Mouse (Mus musculus): ENCODE data around the gene Cebpe. TPM values are rescaled to one million over a fixed set of nuclear protein-coding genes. Genes with fewer than 3 reads are reported as not detected.

Cebpe gene
- total and polyA plus RNA-seq, 2 experiments from 2014 or later = not detected

- 78% methylated on average over 10 of the region's 10 CpGs for WGBS
- H3K36me3 ChIP-seq (replicated peaks; ENCODE audit: control insufficient read depth, insufficient read depth, low read length) = no peaks in the 10 kb centered on the region
- no peak overlapping the region for H3K4me2 ChIP-seq (ENCODE audit: low read depth, low read length)
- no peak overlapping the region for H3K4me3 ChIP-seq (ENCODE audit: low read depth, low read length)
- DNase-seq (ENCODE audit: low spot score) (no peak), ATAC-seq (ENCODE audit: insufficient read depth, low read depth) (no peak)
- H3K9ac ChIP-seq (replicated peaks; ENCODE audit: low read depth, low read length) = no peak overlapping the region
- no peaks in the 10 kb centered on the region for H3K4me1 ChIP-seq (ENCODE audit: control insufficient read depth, insufficient read depth)
- no peaks in the 10 kb centered on the region for H3K27me3 ChIP-seq (ENCODE audit: control insufficient read depth, insufficient read depth, low read length)
- H3K9me3 ChIP-seq (replicated peaks; ENCODE audit: control insufficient read depth, low read length) = no peaks in the 10 kb centered on the region
- no peak for TF ChIP-seq CTCF (IDR thresholded peaks at IDR 0.05; ENCODE audit: low read depth)
- H3K27ac ChIP-seq (ENCODE audit: low read depth) = no peak overlapping the region
These were observed 9.7 kb upstream of the Cebpe start for GRCm38 (mm10) chr14:54721711-54722110.

- TF ChIP-seq EP300 (IDR thresholded peaks at IDR 0.05; ENCODE audit: low read depth) = no peak
- no peak for TF ChIP-seq CTCF (IDR thresholded peaks at IDR 0.05; ENCODE audit: low read depth)
- WGBS = 83% methylated on average over 7 of the region's 7 CpGs
- ATAC-seq (ENCODE audit: insufficient read depth, low read depth) = no peak
- Histone ChIP-seq H3K4me1 (ENCODE audit: control insufficient read depth, insufficient read depth) (no peaks in the 10 kb centered on the region), H3K4me3 (ENCODE audit: low read depth, low read length) (no peak overlapping the region), H3K27ac (ENCODE audit: low read depth) (no peak overlapping the region), H3K9ac (replicated peaks; ENCODE audit: low read depth, low read length) (no peak overlapping the region), H3K9me3 (replicated peaks; ENCODE audit: control insufficient read depth, low read length) (no peaks in the 10 kb centered on the region), H3K27me3 (ENCODE audit: control insufficient read depth, insufficient read depth, low read length) (no peaks in the 10 kb centered on the region), H3K4me2 (ENCODE audit: low read depth, low read length) (no peak overlapping the region), H3K36me3 (replicated peaks; ENCODE audit: control insufficient read depth, insufficient read depth, low read length) (no peaks in the 10 kb centered on the region)
- DNase-seq (ENCODE audit: low spot score) = no peak
These were observed 8.8 kb upstream of the Cebpe start for GRCm38 (mm10) chr14:54720654-54721350.

DNA sequence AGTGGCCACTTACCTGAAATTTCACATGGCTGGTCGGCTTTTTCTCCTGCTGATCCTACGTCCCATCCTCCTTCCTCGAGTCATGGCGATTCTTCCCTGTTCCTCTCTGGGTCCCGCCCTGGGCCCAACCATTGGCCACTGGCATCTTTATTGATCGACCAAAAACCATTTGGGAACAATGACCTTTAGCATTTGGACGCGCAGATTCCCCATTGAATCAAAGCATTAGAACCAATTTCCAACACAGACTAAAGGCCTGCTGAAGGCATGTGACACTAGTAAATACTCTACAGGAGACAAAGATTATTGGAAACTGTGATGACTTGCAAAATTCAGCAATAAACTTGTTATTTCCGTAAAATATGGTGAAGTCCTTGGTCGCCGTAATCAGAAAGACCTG is 8.1 kb upstream of the Cebpe start:
- ATAC-seq (ENCODE audit: insufficient read depth, low read depth) = no peak
- TF ChIP-seq CTCF (IDR thresholded peaks at IDR 0.05; ENCODE audit: low read depth) (no peak), EP300 (IDR thresholded peaks at IDR 0.05; ENCODE audit: low read depth) (no peak)
- H3K27ac ChIP-seq (ENCODE audit: low read depth) = no peak overlapping the region
- no peak overlapping the region for H3K4me3 ChIP-seq (ENCODE audit: low read depth, low read length)
- no peaks in the 10 kb centered on the region for H3K9me3 ChIP-seq (replicated peaks; ENCODE audit: control insufficient read depth, low read length)
- H3K36me3 ChIP-seq (replicated peaks; ENCODE audit: control insufficient read depth, insufficient read depth, low read length) = no peaks in the 10 kb centered on the region
- 0 out of 2 replicates have a peak, but pooled peaks cover 3% of the 10 kb centered on the region for H3K27me3 ChIP-seq (ENCODE audit: control insufficient read depth, insufficient read depth, low read length)
- H3K4me2 ChIP-seq (ENCODE audit: low read depth, low read length) = no peak overlapping the region
- H3K9ac ChIP-seq (replicated peaks; ENCODE audit: low read depth, low read length) = no peak overlapping the region
- DNase-seq (ENCODE audit: low spot score) = no peak
- H3K4me1 ChIP-seq (ENCODE audit: control insufficient read depth, insufficient read depth) = no peaks in the 10 kb centered on the region
- WGBS = 88% methylated on average over 11 of the region's 11 CpGs

GRCm38 (mm10) chr14:54715402-54715801 is 3.4 kb upstream of the Cebpe start:
- H3K27ac ChIP-seq (ENCODE audit: low read depth) = no peak overlapping the region
- DNase-seq (ENCODE audit: low spot score) (no peak), ATAC-seq (ENCODE audit: insufficient read depth, low read depth) (no peak)
- H3K9ac ChIP-seq (replicated peaks; ENCODE audit: low read depth, low read length) = no peak overlapping the region
- no peak overlapping the region for H3K4me3 ChIP-seq (ENCODE audit: low read depth, low read length)
- 0 out of 2 replicates have a peak, but pooled peaks cover 3% of the 10 kb centered on the region for H3K27me3 ChIP-seq (ENCODE audit: control insufficient read depth, insufficient read depth, low read length)
- H3K9me3 ChIP-seq (replicated peaks; ENCODE audit: control insufficient read depth, low read length) = no peaks in the 10 kb centered on the region
- H3K36me3 ChIP-seq (replicated peaks; ENCODE audit: control insufficient read depth, insufficient read depth, low read length) = no peaks in the 10 kb centered on the region
- TF ChIP-seq EP300 (IDR thresholded peaks at IDR 0.05; ENCODE audit: low read depth) = no peak
- TF ChIP-seq CTCF (IDR thresholded peaks at IDR 0.05; ENCODE audit: low read depth) = no peak
- WGBS = 59% methylated on average over 1 of the region's 1 CpGs
- H3K4me1 ChIP-seq (ENCODE audit: control insufficient read depth, insufficient read depth) = no peaks in the 10 kb centered on the region
- H3K4me2 ChIP-seq (ENCODE audit: low read depth, low read length) = no peak overlapping the region

- no peaks in the 10 kb centered on the region for H3K9me3 ChIP-seq (replicated peaks; ENCODE audit: control insufficient read depth, low read length)
- peak overlapping the region; percentile 69 for H3K4me2 ChIP-seq (ENCODE audit: low read depth, low read length)
- no peak overlapping the region for H3K27ac ChIP-seq (ENCODE audit: low read depth)
- DNase-seq (ENCODE audit: low spot score) = no peak
- H3K9ac ChIP-seq (replicated peaks; ENCODE audit: low read depth, low read length) = no peak overlapping the region
- no peak for TF ChIP-seq EP300 (IDR thresholded peaks at IDR 0.05; ENCODE audit: low read depth)
- no peak for TF ChIP-seq CTCF (IDR thresholded peaks at IDR 0.05; ENCODE audit: low read depth)
- H3K36me3 ChIP-seq (replicated peaks; ENCODE audit: control insufficient read depth, insufficient read depth, low read length) = no peaks in the 10 kb centered on the region
- no peaks in the 10 kb centered on the region for H3K4me1 ChIP-seq (ENCODE audit: control insufficient read depth, insufficient read depth)
- H3K4me3 ChIP-seq (ENCODE audit: low read depth, low read length) = peak overlapping the region; percentile 38
- H3K27me3 ChIP-seq (ENCODE audit: control insufficient read depth, insufficient read depth, low read length) = 0 out of 2 replicates have a peak, but pooled peaks cover 3% of the 10 kb centered on the region
- no peak for ATAC-seq (ENCODE audit: insufficient read depth, low read depth)
- 1% methylated on average over 15 of the region's 15 CpGs for WGBS
These were observed 2.7 kb upstream of the Cebpe start for GRCm38 (mm10) chr14:54714617-54715081.

- Histone ChIP-seq H3K4me3 (ENCODE audit: low read depth, low read length) (peak overlapping the region; percentile 38), H3K4me2 (ENCODE audit: low read depth, low read length) (peak overlapping the region; percentile 69), H3K9ac (replicated peaks; ENCODE audit: low read depth, low read length) (no peak overlapping the region), H3K27ac (ENCODE audit: low read depth) (no peak overlapping the region), H3K4me1 (ENCODE audit: control insufficient read depth, insufficient read depth) (no peaks in the 10 kb centered on the region), H3K36me3 (replicated peaks; ENCODE audit: control insufficient read depth, insufficient read depth, low read length) (no peaks in the 10 kb centered on the region), H3K27me3 (ENCODE audit: control insufficient read depth, insufficient read depth, low read length) (0 out of 2 replicates have a peak, but pooled peaks cover 3% of the 10 kb centered on the region), H3K9me3 (replicated peaks; ENCODE audit: control insufficient read depth, low read length) (no peaks in the 10 kb centered on the region)
- WGBS = 1% methylated on average over 13 of the region's 13 CpGs
- ATAC-seq (ENCODE audit: insufficient read depth, low read depth) = peak; percentile 39
- TF ChIP-seq EP300 (IDR thresholded peaks at IDR 0.05; ENCODE audit: low read depth) (no peak), CTCF (IDR thresholded peaks at IDR 0.05; ENCODE audit: low read depth) (peak; percentile 87)
- peak; percentile 80 for DNase-seq (ENCODE audit: low spot score)
These were observed 2.1 kb upstream of the Cebpe start for GRCm38 (mm10) chr14:54714121-54714520.

Measured in heart, postnatal 0 days (tissue).